Mouse (Mus musculus) midbrain, postnatal 0 days (tissue): ENCODE data around the gene Gkn3. TPM values are rescaled to one million over a fixed set of nuclear protein-coding genes. Genes with fewer than 3 reads are reported as not detected.
A peak's percentile ranks its signal among the peaks of the same experiment; 100 is the strongest.

Source experiments
- ATAC-seq: fragments of 200-750 bp; cut with Nextera tagmentation; 2 replicates; pipeline ENCODE4 v1.8.0; 2017; ENCODE audit warnings: moderate number of reproducible peaks, mild to moderate bottlenecking, moderate TSS enrichment, moderate library complexity; ENCODE audit not compliant: low FRiP score
- DNase-seq: peaks from one replicate; pipeline ENCODE4 v3.0.0-alpha.2; 2015; ENCODE audit warnings: low spot score
- H3K27ac ChIP-seq: fragments of 300-500 bp; sonication (generic); 2 replicates; pipeline ENCODE4 v1.5.1; 2014; ENCODE audit warnings: low read depth, mild to moderate bottlenecking, low read length, mixed read lengths
- H3K27me3 ChIP-seq: fragments of 300-500 bp; sonication (generic); 2 replicates; pipeline ENCODE4 v1.6.1; 2014; ENCODE audit warnings: low read length, control low read depth, mixed read lengths; ENCODE audit not compliant: insufficient read depth
- H3K36me3 ChIP-seq: fragments of 300-500 bp; sonication (generic); 2 replicates; pipeline ENCODE4 v1.6.1; 2014; ENCODE audit warnings: low read length, control low read depth, mixed read lengths; ENCODE audit not compliant: insufficient read depth
- H3K4me1 ChIP-seq: fragments of 300-500 bp; sonication (generic); 2 replicates; pipeline ENCODE4 v1.6.1; 2014; ENCODE audit warnings: mild to moderate bottlenecking, control low read depth, antibody characterized with exemption, low read length, mixed read lengths; ENCODE audit not compliant: insufficient read depth
- H3K4me2 ChIP-seq: fragments of 300-500 bp; sonication (generic); 2 replicates; pipeline ENCODE4 v1.6.1; 2014; ENCODE audit warnings: low read depth, mild to moderate bottlenecking, low read length, mixed read lengths; ENCODE audit not compliant: poor library complexity, severe bottlenecking
- H3K4me3 ChIP-seq: fragments of 300-500 bp; sonication (generic); 2 replicates; pipeline ENCODE4 v1.5.1; 2014; ENCODE audit warnings: low read depth, mild to moderate bottlenecking, low read length, moderate library complexity
- H3K9ac ChIP-seq: fragments of 300-500 bp; sonication (generic); replicated peaks from 2 replicates; pipeline ENCODE4 v1.6.1; 2014; ENCODE audit warnings: mild to moderate bottlenecking, low read length, moderate library complexity, mixed read lengths; ENCODE audit not compliant: poor library complexity, severe bottlenecking
- H3K9me3 ChIP-seq: fragments of 300-500 bp; sonication (generic); 2 replicates; pipeline ENCODE4 v1.6.1; 2016; ENCODE audit warnings: low read length, control low read depth
- CTCF ChIP-seq: IDR thresholded peaks from 2 replicates; pipeline ENCODE4 v1.5.1; 2016; ENCODE audit warnings: antibody characterized with exemption, mild to moderate bottlenecking
- WGBS: fragments of 180-500 bp; shearing (Covaris S2); extraction: QIAGEN DNeasy Blood & Tissue Kit; methylation state at CpG from one replicate; pipeline ENCODE4 v1.1.7; 2014; 5-methylcytosine and 5-hydroxymethylcytosine counted together
- polyA plus RNA-seq: library from polyadenylated mRNA; unstranded; fragments of >200 nt; fragmentation: Nextera tagmentation; extraction: Ambion mirVana; gene quantifications from 2 replicates; pipeline ENCODE4 v1.2.1, GENCODE M21; 2015
- total RNA-seq: library from RNA; depleted of rRNA; stranded (reverse); fragments of >200 nt; gene quantifications from 2 replicates; pipeline ENCODE4 v1.2.3, GENCODE M21; 2014

Gkn3 gene
- total and polyA plus RNA-seq, 2 experiments from 2014 or later, result 0.99 to 2.6 TPM

DNA sequence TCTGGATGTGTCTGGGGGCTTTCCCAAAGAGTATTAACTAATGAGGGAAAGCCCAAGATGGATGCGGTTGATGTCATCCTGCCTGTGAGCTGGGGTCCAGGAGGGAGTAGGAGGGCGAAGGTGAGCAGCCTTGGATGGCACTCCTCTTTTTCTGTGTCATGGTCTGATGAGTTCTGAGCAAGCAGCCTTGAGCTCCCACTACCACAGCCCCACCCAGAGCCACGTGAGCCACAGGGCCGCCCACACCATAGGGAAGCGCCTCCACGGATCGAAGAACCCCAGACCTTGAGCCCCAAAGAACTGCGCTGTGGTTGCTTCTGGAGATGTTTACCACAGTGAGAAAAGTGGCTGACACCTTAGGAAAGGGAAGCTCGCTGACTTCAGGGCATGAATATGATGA lies 6.0 kb upstream of the Gkn3 start:
- 85% methylated on average over 9 of the region's 9 CpGs for WGBS

DNA sequence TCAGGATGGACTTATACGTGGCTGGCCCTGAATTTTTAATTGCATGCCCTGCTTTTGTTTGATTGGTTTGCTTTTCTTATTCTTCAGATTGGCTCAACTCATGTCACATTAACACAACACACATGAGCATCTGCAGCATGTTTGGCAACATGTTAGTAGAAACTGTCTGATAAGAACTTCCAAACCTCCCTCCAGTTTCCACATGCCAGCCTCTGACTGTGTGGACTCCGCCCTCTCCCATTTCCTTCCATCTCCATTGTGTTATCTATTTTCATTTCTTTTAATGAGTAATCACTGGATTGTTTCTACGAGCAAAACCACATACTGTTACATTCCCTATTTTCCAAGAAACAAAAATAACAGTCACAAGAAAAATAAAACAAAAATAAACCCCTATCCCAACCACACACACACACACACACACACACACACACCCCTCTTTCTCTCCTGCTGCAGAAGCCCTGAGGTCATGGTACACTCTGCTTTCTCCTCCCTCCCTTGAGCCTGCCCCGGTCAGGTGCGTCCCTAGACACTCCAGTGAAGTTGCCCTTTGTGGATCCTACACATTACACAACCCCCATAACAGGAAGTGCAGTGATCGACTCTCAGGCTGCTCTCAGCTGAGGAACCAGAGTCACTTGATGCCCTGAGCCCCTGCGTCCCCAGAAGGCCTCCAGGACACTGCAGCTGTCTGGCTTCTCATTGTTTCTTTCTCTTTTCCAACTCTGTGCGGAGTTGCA lies 4.9 kb upstream of the Gkn3 start:
- no peak overlapping the region for H3K27ac ChIP-seq
- TF ChIP-seq CTCF, result no peak
- no peaks in the 10 kb centered on the region for H3K36me3 ChIP-seq
- no peak overlapping the region for H3K4me2 ChIP-seq
- H3K4me3 ChIP-seq, result no peak overlapping the region
- DNase-seq, result no peak
- WGBS, result 79% methylated on average over 8 of the region's 8 CpGs
- ATAC-seq, result no peak
- H3K4me1 ChIP-seq, result no peaks in the 10 kb centered on the region
- H3K9me3 ChIP-seq, result no peaks in the 10 kb centered on the region
- no peak overlapping the region for H3K9ac ChIP-seq
- H3K27me3 ChIP-seq, result no peaks in the 10 kb centered on the region

More for the DNA sequence above, 6.0 kb upstream of the Gkn3 start:
- H3K27me3 ChIP-seq, result no peaks in the 10 kb centered on the region
- no peak overlapping the region for H3K4me2 ChIP-seq
- ATAC-seq (no peak), DNase-seq (no peak)
- TF ChIP-seq CTCF, result no peak
- H3K27ac ChIP-seq, result no peak overlapping the region
- no peak overlapping the region for H3K4me3 ChIP-seq
- H3K36me3 ChIP-seq, result no peaks in the 10 kb centered on the region
- no peaks in the 10 kb centered on the region for H3K9me3 ChIP-seq
- no peaks in the 10 kb centered on the region for H3K4me1 ChIP-seq
- H3K9ac ChIP-seq, result no peak overlapping the region

DNA sequence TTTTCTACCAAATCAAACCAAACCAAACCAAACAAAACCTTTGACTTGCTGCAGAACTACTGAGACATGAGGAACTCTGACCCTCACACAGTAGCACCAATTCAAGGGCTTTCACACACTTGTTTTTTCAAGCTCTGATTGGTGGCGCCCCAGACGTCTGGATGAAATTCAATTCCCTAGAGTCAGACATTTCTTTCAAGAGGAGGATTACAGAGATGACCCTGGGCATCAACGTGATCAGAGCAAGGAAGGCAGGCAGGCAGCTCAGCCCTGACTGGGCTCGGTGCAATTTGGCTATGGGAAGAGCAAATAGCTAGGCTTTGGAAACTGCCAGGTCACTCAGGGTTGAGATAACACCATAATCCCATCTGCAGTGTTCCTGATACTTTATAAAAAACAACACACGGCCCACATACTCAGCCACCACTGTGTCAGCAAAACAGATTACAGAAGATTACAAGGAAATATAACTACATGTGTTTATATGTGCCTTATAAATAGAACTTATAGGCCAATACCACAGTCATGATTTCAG lies 787 bp upstream of the Gkn3 start:
- Histone ChIP-seq H3K27ac (no peak overlapping the region), H3K4me3 (no peak overlapping the region), H3K4me2 (no peak overlapping the region), H3K27me3 (no peaks in the 10 kb centered on the region), H3K36me3 (no peaks in the 10 kb centered on the region), H3K4me1 (no peaks in the 10 kb centered on the region), H3K9ac (no peak overlapping the region), H3K9me3 (no peaks in the 10 kb centered on the region)
- no peak for TF ChIP-seq CTCF
- DNase-seq (no peak), ATAC-seq (no peak)
- 28% methylated on average over 5 of the region's 5 CpGs for WGBS

DNA sequence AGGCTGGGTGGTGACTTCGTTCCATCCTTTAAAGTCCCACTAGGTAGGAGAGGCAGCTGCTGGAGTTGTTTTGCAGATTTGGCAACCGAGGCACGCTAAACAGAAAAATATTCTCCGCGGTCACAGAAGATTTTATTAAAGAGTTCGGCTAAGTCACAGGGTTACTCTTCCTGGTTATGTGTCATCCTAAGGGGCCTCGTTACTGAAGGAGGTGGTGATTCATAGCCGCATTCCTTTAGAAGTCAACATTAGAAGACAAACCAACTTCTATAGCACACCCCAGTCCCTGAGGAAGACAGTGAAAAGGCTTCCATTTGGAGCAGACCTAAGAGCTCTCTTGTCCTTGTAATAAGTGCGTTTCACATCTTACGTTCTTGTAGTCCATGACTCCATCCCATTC lies 2.1 kb downstream of the Gkn3 start:
- Histone ChIP-seq H3K36me3 (no peaks in the 10 kb centered on the region), H3K4me2 (no peak overlapping the region), H3K9ac (no peak overlapping the region), H3K27ac (no peak overlapping the region), H3K4me1 (no peaks in the 10 kb centered on the region), H3K27me3 (no peaks in the 10 kb centered on the region), H3K4me3 (no peak overlapping the region), H3K9me3 (no peaks in the 10 kb centered on the region)
- ATAC-seq, result no peak
- 82% methylated on average over 10 of the region's 10 CpGs for WGBS
- TF ChIP-seq CTCF, result no peak
- DNase-seq, result no peak

DNA sequence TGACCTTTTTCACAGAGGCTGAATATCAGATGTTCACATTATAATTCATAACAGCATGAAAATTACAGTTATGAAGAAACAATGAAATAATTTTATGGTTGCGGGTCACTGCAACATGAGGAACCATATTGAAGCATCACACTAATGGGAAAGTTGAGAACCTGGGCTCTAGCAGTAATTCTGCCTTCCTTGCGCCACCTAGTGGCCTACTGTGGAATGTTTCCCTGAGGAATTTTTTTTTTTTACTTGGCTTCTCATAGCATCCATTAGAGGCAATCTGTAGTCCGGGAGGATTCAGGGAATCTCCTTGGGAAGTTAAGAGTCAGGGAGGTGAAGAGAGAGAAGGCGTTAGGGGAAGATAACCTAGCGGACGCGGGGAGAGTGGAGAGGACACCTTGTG lies 2.5 kb downstream of the Gkn3 start:
- Histone ChIP-seq H3K4me2 (no peak overlapping the region), H3K4me1 (no peaks in the 10 kb centered on the region), H3K9ac (no peak overlapping the region), H3K36me3 (no peaks in the 10 kb centered on the region), H3K4me3 (no peak overlapping the region), H3K9me3 (no peaks in the 10 kb centered on the region), H3K27ac (no peak overlapping the region), H3K27me3 (no peaks in the 10 kb centered on the region)
- 10% methylated on average over 7 of the region's 7 CpGs for WGBS
- TF ChIP-seq CTCF, result peak; percentile 98
- DNase-seq, result peak; percentile 91
- ATAC-seq, result no peak

DNA sequence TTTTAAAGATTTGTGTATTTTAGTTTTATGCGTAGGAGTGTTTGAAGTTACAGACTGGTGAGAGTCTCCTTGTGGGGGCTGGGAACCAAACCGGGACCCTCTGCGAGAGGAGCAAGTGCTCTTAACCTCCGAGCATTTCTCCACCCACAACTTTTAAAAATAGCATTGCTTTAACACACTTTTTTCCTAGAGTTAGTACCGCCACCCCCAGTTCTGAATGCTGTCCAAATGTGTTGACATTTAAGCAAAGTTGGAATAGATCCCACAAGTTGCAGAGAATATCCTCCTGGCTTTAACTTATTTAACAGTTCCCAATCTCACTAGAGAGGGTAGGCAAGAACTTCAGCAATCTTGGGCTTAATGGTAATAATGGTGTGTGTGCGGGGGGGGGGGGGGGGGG lies 4.0 kb downstream of the Gkn3 start:
- WGBS, result 58% methylated on average over 6 of the region's 6 CpGs
- ATAC-seq, result no peak
- Histone ChIP-seq H3K9me3 (no peaks in the 10 kb centered on the region), H3K4me1 (no peaks in the 10 kb centered on the region), H3K4me2 (peak overlapping the region; percentile 59), H3K27ac (no peak overlapping the region), H3K27me3 (no peaks in the 10 kb centered on the region), H3K9ac (no peak overlapping the region), H3K4me3 (peak overlapping the region; percentile 36), H3K36me3 (no peaks in the 10 kb centered on the region)
- DNase-seq, result no peak
- TF ChIP-seq CTCF, result no peak
